Mouse (Mus musculus): ENCODE measurements around the gene Lman1l.

The Lman1l gene

DNA sequence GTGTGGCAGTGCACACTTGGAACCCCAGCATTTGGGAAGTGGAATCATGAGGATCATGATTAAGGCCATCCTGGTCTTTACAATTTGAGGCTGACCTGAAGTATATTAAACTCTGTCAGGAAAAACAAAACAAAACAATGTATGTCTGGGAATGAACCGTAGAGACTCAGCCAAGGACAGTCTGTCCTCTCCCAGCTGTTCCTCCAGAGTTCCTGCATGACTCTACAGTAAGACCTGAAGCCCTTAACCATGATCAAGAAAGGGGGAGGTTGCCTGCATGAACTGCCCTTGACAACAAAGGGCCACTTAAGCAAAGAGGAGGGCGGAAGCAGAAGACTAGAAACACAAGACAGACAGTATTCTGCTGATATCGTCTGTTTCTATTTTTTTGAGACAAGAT is 45.0 kb downstream of the Lman1l start:
- DNase-seq, result no peak

DNA sequence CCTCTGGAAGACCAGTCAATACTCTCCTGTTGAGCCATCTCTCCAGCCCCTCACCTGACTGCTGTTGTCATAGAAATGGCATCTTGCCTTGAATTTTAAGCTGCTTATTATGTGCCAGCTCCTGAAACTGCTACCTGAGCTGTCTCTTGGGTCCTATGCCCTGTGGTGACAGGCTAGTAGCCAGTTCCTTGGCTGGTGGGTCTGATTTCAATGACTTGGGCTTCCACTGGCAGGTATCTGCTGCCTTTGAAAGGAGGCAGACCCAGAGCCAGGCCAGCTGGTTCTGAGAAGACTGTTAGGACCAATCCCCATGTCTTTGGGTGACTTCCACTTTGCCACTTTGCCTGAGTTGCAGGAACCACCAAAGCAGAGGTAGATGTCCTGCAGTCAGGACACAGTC is 46.2 kb downstream of the Lman1l start:
- DNase-seq, result no peak

DNA sequence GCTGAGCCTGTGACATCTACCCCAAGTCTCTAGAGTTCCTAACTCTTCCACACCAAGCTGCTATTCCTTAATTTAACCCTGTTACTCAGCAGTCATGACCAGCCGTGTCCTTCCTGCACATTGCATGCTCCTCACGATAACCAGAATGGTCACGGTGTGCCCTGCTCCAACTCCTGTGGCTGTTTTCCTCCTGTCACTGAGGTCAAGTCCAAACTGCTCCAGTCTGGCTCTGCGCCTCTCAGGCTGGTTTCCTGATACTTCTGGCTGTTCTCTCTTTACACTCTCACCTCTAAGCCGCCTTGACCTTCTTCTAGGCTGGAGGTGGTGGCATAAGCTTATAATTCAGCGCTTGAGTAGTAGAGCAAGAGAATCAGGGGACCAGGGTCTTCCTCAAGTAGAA is 52.1 kb downstream of the Lman1l start:
- DNase-seq, result no peak

DNA sequence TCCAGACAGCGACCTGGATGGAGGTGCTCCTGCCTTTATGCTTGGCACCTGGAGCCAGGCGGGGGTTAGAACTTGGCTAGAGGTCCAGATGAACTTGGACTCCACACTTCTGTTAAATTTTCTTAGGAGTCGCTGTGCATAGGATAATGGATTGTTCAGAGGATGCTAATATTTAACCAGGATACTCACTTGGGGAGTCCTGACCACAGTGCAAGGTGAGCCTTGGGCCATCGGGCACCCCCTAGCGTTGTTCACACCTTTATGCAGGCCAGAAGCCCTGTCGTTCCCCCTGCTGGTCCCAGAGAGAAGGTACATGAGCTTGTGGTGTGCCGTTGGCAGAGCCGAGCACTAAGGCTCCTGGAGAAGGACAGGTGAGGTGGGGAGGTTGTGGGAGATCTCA is 53.7 kb downstream of the Lman1l start:
- no peak for DNase-seq

DNA sequence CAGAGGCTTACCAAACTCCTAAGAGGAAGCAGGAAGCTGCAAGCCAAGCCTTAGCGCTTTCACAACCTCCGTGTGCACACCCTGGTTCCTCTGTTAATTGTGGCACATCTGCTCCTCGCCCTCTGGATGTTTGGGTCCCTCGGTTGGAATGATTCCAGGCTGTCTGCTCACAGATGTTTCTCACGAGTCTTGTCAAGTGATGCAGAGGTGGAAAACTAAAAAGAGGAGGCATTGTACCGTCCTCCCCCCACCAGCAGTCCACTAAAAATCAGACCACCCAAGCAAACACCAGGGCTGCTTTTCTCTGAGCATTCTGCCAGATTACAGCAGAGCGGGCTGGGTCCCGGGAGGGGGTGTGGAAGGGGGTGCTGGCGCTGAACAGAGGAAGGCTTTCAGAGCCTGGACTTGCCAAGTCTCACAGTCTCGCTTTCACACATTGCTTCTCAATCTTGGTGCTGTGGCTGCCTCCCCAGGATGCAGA is 54.8 kb downstream of the Lman1l start:
- no peak for DNase-seq

DNA sequence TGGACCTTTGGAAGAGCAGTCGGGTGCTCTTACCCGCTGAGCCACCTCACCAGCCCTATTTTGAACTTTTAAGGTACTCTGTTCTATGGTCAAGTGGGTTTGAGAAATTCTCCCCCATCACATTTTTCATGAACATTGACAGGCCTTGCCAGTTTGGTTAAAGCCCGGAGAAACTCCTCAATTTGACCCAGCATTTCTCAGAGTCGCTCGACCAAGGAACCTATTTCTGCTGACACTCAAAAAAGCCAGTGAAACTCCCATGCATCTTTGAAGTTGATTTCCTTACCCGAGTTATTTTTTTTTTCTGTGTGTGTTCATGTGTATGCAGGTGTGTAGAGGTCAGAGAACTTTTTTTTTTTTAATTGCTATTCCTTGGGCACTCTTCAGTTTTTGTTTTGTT is 56.0 kb downstream of the Lman1l start:
- DNase-seq, result no peak

DNA sequence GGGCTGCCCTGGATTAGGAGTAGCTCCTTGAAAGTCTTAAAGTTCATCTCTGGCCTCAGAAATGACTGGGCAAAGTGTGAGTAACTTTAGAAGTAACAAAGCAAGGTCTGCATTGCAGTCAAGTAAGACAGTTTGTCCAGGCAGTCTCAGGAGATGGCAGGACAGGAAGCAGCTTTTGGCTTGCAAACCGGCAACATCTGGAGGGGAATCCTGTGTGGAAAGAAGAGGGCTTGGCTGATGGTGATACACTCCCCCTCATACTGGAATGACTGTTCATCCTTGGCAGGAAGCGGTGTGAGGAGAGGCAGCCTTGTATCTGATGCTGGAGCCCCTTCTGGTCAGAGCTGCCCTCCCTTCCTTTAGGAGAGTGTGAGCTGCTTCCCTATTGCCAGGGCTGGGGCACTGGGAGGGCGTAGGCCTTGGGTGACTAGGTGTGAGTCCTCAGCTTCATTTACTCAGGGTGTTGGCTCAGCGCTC is 57.6 kb downstream of the Lman1l start:
- no peak for DNase-seq

DNA sequence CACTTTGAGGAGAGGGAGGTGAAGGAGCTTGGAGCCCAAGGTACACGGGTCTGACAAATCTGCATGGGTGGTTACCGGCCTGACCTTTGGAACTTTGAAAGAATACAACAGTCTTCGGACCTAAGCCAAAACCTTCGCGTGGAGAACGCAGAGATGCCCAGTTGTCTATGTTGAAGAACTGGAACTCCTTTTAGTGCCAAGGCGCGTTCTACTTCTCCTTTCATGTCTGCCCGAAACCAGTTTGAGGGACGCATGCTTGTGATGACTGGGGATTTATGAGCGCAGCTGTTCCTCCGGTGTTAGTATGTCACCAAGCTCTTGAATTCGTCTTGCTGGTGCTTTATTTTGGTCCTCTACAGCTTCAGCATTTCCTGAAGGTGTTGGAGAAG is 58.9 kb downstream of the Lman1l start:
- DNase-seq, result no peak

DNA sequence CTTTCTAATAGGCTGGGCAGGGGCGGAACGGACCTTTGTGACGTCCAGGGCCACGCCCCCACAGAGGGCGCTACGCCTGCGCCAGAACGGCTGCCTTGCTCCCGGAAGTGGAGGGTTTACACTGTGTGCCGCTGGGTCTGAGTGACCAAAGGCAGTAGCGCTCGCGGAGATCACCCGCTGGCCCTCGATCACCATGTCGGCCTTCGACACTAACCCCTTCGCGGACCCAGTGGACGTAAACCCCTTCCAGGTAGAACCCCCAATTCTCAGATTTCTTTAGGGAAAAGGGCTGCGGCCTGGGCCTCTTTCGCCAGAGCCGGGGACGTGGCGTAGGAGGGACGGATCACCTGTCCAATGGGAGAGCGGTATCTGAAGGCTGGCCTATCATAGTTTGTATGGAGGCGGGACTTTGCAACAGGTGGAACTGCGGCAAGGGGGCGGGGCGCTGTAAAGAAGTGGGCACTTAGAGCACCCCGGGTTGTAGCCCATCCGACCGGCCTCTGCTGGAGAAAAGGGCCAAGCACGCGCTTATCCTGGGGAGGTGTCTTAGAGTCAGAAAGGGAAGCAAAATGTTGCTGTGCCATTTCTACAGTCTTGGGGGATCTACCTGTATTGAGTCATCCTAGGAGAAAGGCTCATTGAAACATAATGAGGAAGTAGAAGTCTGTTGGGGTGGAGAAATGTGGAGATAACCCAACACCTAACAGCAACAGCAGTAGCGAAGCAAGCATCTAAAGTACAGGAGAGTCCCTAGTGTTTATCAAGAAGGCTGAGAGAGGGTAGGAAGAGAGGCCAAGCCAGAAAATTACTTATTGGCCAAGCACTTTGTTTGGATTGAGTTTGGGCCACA is 59.5 kb downstream of the Lman1l start, which contains the start of gene Scamp2:
TSS of gene Scamp2 (plus strand) at position 83 of the 850 bp plus-strand sequence.
- DNase-seq, result peak; percentile 94

DNA sequence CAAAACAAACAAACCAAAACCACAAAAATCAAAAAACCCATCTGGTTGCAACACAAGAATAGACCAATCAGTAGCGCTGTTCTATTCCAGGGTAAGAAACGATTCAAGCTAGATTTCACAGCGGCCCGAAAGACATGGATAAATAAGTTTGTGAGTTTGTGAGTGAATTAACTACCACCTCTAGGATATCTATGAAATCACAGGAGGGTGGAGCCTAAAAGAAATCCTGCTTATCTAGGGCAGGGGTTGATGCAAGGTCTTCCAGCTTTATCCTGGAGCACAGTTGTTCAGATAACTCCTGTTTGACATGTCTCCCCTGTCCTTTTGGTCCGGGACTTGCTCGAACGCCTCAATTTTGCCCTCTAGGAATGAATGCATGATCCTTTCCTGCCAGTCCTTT is 60.3 kb downstream of the Lman1l start:
- no peak for DNase-seq

DNA sequence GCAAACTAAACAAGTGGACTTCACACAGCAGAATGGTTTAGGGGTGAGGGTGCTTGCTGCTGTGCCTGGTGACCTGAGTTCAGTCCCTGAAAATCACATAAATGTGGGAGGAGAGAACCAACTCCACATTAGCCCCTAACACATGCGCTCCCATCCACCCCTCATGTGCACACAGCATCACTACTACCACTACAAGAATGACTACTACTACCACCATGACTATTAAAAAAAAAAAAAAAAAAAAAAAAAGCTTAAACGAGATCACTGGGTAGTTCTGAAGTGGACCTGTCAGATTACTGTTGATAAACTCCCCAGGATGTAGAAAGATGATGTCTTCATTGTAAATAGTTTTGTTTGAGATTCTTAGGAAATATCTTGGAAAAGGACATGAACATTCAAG is 61.0 kb downstream of the Lman1l start:
- DNase-seq, result no peak

DNA sequence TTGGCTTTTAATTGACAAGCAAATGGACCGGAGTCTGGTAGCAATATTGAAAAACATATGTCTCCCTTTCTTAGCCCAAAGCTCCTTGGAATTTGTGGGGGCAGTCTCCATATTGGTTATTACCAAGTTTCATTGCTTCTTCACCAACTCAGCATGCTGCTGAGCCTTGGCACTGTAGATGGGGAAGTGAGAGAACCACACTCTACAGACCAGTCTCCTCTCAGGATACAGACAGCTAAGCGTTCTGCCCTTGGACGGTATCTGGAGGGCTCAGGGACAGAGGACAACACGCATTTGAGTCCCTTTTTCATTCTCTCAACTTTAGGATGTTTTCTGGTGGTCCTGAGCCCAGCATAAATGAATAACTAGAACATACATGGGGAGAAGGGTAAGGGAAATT is 61.9 kb downstream of the Lman1l start:
- DNase-seq, result no peak

DNA sequence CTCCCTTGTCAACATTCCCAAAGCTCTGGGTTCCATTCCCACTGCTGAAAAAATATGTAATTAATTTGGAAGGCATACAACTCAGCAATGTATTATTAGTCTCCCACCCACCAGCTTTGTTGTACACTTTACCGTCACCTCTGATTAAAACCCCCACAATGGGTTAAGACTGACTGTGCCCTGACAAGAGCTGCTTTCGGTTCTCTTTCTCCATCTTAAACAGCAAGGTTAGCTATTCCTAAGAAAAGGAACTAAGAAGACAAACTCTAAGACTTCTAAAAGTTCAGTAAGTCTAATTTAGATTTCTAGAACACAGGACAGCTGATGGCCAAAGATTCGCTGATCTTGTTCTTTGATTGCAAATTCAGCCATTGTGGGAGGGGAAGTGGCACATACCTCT is 63.4 kb downstream of the Lman1l start:
- no peak for DNase-seq
